Mouse (Mus musculus) CH12.LX (cell line): ENCODE data around the gene Lmtk2. TPM values are rescaled to one million over a fixed set of nuclear protein-coding genes. Genes with fewer than 3 reads are reported as not detected.

ENCODE experiments used
- DNase-seq: peaks from one replicate; pipeline ENCODE4 v3.0.0-alpha.2; 2013; ENCODE audit errors: extremely low read depth
- H3K27ac ChIP-seq: 2 replicates; pipeline ENCODE4 v1.5.1; 2012; ENCODE audit warnings: low read depth, mild to moderate bottlenecking, control low read depth, moderate library complexity; ENCODE audit not compliant: insufficient read depth
- H3K27me3 ChIP-seq: replicated peaks from 2 replicates; pipeline ENCODE3; 2012; ENCODE audit warnings: inconsistent platforms
- H3K36me3 ChIP-seq, 2 experiments: replicated peaks in 1 of 2; 2 replicates each; pipeline versions ENCODE3 to v1.6.1; 2012; ENCODE audit warnings: inconsistent platforms in 1 of 2, low read length in 1 of 2, mild to moderate bottlenecking in 1 of 2, mixed read lengths in 1 of 2, moderate library complexity in 1 of 2; ENCODE audit not compliant: control insufficient read depth in 1 of 2, insufficient read depth in 1 of 2
- H3K4me1 ChIP-seq, 2 experiments: 2 replicates each; pipeline ENCODE4 v1.6.1; 2012; ENCODE audit warnings: inconsistent platforms in 1 of 2, moderate library complexity in 1 of 2; ENCODE audit not compliant: insufficient read depth in 2 of 2, control insufficient read depth in 1 of 2
- H3K4me2 ChIP-seq: 2 replicates; pipeline ENCODE4 v1.6.1; 2012; ENCODE audit warnings: low read depth, mild to moderate bottlenecking, control low read depth; ENCODE audit not compliant: poor library complexity, insufficient read depth, severe bottlenecking
- H3K4me3 ChIP-seq, 3 experiments: fragments of 150-350 bp in 1 of 3; sonication (generic) in 1 of 3; replicated peaks in 1 of 3; 2 replicates each; pipeline versions ENCODE3 to v1.5.1; 2011 to 2012; ENCODE audit warnings: low read depth in 2 of 3, low read length in 2 of 3, mild to moderate bottlenecking in 2 of 3, moderate library complexity in 2 of 3, control low read depth in 1 of 3, improper control_type of control experiment in 1 of 3, inconsistent platforms in 1 of 3, mixed read lengths in 1 of 3; ENCODE audit not compliant: poor library complexity in 1 of 3
- H3K79me2 ChIP-seq: replicated peaks from 2 replicates; pipeline ENCODE4 v1.6.1; 2012; ENCODE audit warnings: mild to moderate bottlenecking, moderate library complexity; ENCODE audit not compliant: control insufficient read depth, poor library complexity, insufficient read depth, severe bottlenecking; ENCODE audit errors: extremely low read depth
- H3K9ac ChIP-seq: 2 replicates; pipeline ENCODE4 v1.6.1; 2012; ENCODE audit warnings: low read depth, mild to moderate bottlenecking, control low read depth, moderate library complexity; ENCODE audit not compliant: insufficient read depth
- H3K9me3 ChIP-seq: replicated peaks from 2 replicates; pipeline ENCODE3; 2012; ENCODE audit warnings: low read length, inconsistent platforms, mixed read lengths
- CHD2 ChIP-seq: IDR thresholded peaks from 2 replicates; pipeline ENCODE4 v1.6.1; 2011; ENCODE audit warnings: low read length, improper control_type of control experiment
- EP300 ChIP-seq: IDR thresholded peaks from 2 replicates; pipeline ENCODE4 v1.6.1; 2011; ENCODE audit warnings: low read length, improper control_type of control experiment
- ETS1 ChIP-seq: conservative IDR thresholded peaks from 2 replicates; pipeline ENCODE4 v1.6.1; 2012; ENCODE audit warnings: low read depth, mild to moderate bottlenecking, inconsistent platforms, low read length, improper control_type of control experiment, moderate library complexity
- HCFC1 ChIP-seq: IDR thresholded peaks from 2 replicates; pipeline ENCODE4 v1.6.1; 2012; ENCODE audit warnings: low read depth, mild to moderate bottlenecking, inconsistent platforms, low read length, improper control_type of control experiment
- JUN ChIP-seq: IDR thresholded peaks from 2 replicates; pipeline ENCODE4 v1.6.1; 2011; ENCODE audit warnings: low read depth, mild to moderate bottlenecking, low read length, improper control_type of control experiment, moderate library complexity; ENCODE audit not compliant: insufficient read depth
- JUND ChIP-seq: conservative IDR thresholded peaks from 2 replicates; pipeline ENCODE4 v1.6.1; 2011; ENCODE audit warnings: low read depth, low read length, improper control_type of control experiment
- KAT2A ChIP-seq: IDR thresholded peaks from 2 replicates; pipeline ENCODE4 v1.6.1; 2012; ENCODE audit warnings: low read length, improper control_type of control experiment, inconsistent platforms; ENCODE audit not compliant: insufficient replicate concordance
- MAFK ChIP-seq: IDR thresholded peaks from 2 replicates; pipeline ENCODE4 v1.6.1; 2011; ENCODE audit warnings: low read length, improper control_type of control experiment; ENCODE audit not compliant: insufficient replicate concordance
- MAZ ChIP-seq: IDR thresholded peaks from 2 replicates; pipeline ENCODE4 v1.6.1; 2012; ENCODE audit warnings: low read depth, mild to moderate bottlenecking, inconsistent platforms, low read length, improper control_type of control experiment, moderate library complexity
- MXI1 ChIP-seq: IDR thresholded peaks from 2 replicates; pipeline ENCODE4 v1.6.1; 2011; ENCODE audit warnings: mild to moderate bottlenecking, low read depth, low read length, improper control_type of control experiment
- NRF1 ChIP-seq: IDR thresholded peaks from 2 replicates; pipeline ENCODE4 v1.6.1; 2014; ENCODE audit warnings: low read depth, mild to moderate bottlenecking, inconsistent platforms, low read length, improper control_type of control experiment, moderate library complexity
- PAX5 ChIP-seq: IDR thresholded peaks from 2 replicates; pipeline ENCODE4 v1.6.1; 2012; ENCODE audit warnings: low read length, inconsistent platforms, mixed read lengths
- POLR2A ChIP-seq: IDR thresholded peaks from 2 replicates; pipeline ENCODE4 v1.6.1; 2011; ENCODE audit warnings: low read depth, mild to moderate bottlenecking, improper control_type of control experiment, low read length
- RCOR1 ChIP-seq: conservative IDR thresholded peaks from 2 replicates; pipeline ENCODE4 v1.6.1; 2012; ENCODE audit warnings: low read depth, mild to moderate bottlenecking, inconsistent platforms, low read length, improper control_type of control experiment
- SMC3 ChIP-seq: IDR thresholded peaks from 2 replicates; pipeline ENCODE4 v1.6.1; 2011; ENCODE audit warnings: low read depth, low read length, improper control_type of control experiment
- USF1 ChIP-seq: IDR thresholded peaks from 2 replicates; pipeline ENCODE4 v1.6.1; 2014; ENCODE audit warnings: low read depth, mild to moderate bottlenecking, inconsistent platforms, low read length, improper control_type of control experiment
- ZC3H11A ChIP-seq: IDR thresholded peaks from 2 replicates; pipeline ENCODE4 v1.6.1; 2012; ENCODE audit warnings: low read depth, mild to moderate bottlenecking, inconsistent platforms, low read length, improper control_type of control experiment
- ZKSCAN1 ChIP-seq: IDR thresholded peaks from 2 replicates; pipeline ENCODE4 v1.6.1; 2012; ENCODE audit warnings: low read depth, inconsistent platforms, low read length, improper control_type of control experiment, borderline replicate concordance
- ZMIZ1 ChIP-seq: IDR thresholded peaks from 2 replicates; pipeline ENCODE4 v1.6.1; 2012; ENCODE audit warnings: low read depth, mild to moderate bottlenecking, inconsistent platforms, low read length, improper control_type of control experiment
- ZNF384 ChIP-seq: IDR thresholded peaks from 2 replicates; pipeline ENCODE4 v1.6.1; 2012; ENCODE audit warnings: low read depth, low read length, improper control_type of control experiment, inconsistent platforms
- dilution Hi-C: fragments of 300-500 bp; cut with MboI; formaldehyde crosslinking; loops from 2 replicates; pipeline ENCODE4 v1.14.3; 2020; ENCODE audit warnings: low sequenced_read_pairs; ENCODE audit not compliant: extremely low pct_unique_long_range_greater_than_20kb, extremely low pct_ligation_motif_present
- in situ Hi-C: fragments of 300-500 bp; cut with MboI; formaldehyde crosslinking; loops from 3 replicates; pipeline ENCODE4 v1.14.3; 2019; ENCODE audit warnings: low sequenced_read_pairs, low pct_ligation_motif_present, low pct_unique_long_range_greater_than_20kb, mixed read lengths
- polyA plus RNA-seq: library from polyadenylated mRNA; unstranded; fragments of >175 nt; gene quantifications from 2 replicates; pipeline ENCODE4 v1.2.1, GENCODE M21; 2012; ENCODE audit warnings: low read depth; ENCODE audit not compliant: insufficient read length
- total RNA-seq, 2 experiments: library from RNA; depleted of rRNA; stranded (reverse); fragments of 300-350 nt in 1 of 2; fragments of >200 nt in 1 of 2; gene quantifications; 2 replicates each; pipeline ENCODE4 v1.2.3; 2012 to 2014

The Lmtk2 gene
- total and polyA plus RNA-seq, 3 experiments, result 5.1 to 10.1 (median 5.7) TPM

DNA sequence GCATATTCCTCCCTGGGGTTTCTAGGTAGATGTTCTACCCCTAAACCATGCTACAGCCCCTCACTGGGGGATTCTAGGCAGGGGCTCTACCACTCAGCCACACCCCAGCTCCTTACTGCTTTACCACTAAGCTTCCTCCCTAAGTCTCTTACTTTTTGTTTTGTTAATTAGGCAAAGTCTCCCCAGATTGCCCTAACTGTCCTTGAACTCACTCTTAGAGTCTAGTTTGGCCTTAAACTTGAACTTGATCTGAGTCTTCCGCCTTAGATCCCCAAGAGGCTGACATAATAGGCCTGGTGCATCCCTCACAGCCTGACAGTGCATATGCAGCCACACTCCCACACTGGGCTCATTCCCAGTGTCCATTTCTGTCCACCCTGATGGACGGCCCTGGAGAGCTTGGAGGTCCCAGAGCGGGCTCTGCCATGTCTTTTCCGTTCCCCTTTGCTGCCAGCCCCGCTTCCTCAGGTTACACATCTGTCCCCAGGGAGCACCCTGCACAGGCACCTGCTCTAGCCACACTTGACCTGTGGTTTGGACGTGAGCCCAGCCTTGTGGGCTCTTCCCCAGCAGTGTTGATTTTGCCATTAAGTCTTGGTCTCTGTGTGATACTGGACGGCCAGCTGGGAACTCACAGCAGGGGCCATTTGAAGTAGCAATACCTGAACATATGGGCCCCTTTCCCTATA lies 83.6 kb downstream of the Lmtk2 start (continued):
- TF ChIP-seq ZC3H11A, result no peak
- TF ChIP-seq KAT2A, result 0 out of 2 replicates have a peak, but pooled peaks have one; percentile 58
- no peak for TF ChIP-seq JUND
- TF ChIP-seq MXI1, result peak; percentile 62
- no peak for TF ChIP-seq USF1
- TF ChIP-seq MAFK, result peak; percentile 71
- TF ChIP-seq MAZ, result peak; percentile 73; the same call in 1 of the 2 replicates
- no peak for TF ChIP-seq ZNF384

GRCm38 (mm10) chr5:144184350-144185045 lies 84.3 kb downstream of the Lmtk2 start:
- Histone ChIP-seq H3K4me3 (no peak overlapping the region), H3K4me1 (peaks cover 29 to 47% of the 10 kb centered on the region in 2 experiments), H3K27me3 (no peaks in the 10 kb centered on the region), H3K9ac (no peak overlapping the region), H3K79me2 (no peaks in the 10 kb centered on the region), H3K36me3 (peaks cover 18 to 65% of the 10 kb centered on the region in 2 experiments), H3K4me2 (no peak overlapping the region), H3K9me3 (no peaks in the 10 kb centered on the region), H3K27ac (no peak overlapping the region)
- dilution Hi-C loops (no loop called here), in situ Hi-C loops (no loop called here)
- TF ChIP-seq RCOR1 (no peak), ETS1 (no peak), NRF1 (no peak), EP300 (no peak), SMC3 (no peak), JUN (no peak), MAFK (no peak), KAT2A (no peak), CHD2 (no peak), PAX5 (no peak), ZMIZ1 (no peak), HCFC1 (no peak), POLR2A (no peak), ZKSCAN1 (no peak)
- no peak for DNase-seq
